In the genomic region with DNA sequence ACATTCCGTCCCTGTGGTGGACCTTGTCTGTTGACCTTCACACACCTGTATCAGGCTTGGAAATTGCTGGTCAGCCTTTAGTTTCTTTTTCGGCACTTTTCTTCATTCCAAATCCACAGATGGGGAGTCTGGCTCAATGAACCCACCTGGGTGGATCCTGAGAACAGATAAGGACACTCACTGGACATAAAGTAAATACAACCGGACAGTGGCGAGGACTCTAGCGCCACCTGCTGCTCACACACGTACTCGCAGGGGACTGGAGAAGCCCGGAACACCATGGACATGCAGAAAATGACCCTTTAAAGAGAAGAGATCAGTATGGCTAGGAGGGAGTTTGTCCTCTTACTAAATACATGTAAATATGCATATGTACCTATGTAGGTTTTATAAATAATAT, we compare ENCODE assay signal across 8 mouse cellular contexts.
DNase-seq lines count a peak whose midpoint lies in the region; ATAC-seq and TF ChIP-seq lines count a peak whose summit lies in the region.

No protein-coding gene starts in this region.

- 21% methylated on average over 8 of the region's 8 CpGs for WGBS in heart, embryonic 11.5 days (ENCODE audit: insufficient replicate concordance)
- WGBS in midbrain, embryonic 16.5 days, result 20% methylated on average over 8 of the region's 8 CpGs

- DNase-seq in heart, adult 8-10 months (ENCODE audit: low spot score), result peak; percentile 70
- no peak for DNase-seq in Patski (ENCODE audit: low read depth, low spot score)
- peak; percentile 90 for DNase-seq in cerebellum, postnatal 14 days
- peak; percentile 78 to 87 for DNase-seq in heart, postnatal 14 days
- DNase-seq in left cerebral cortex, adult 2 months (ENCODE audit: extremely low spot score in 1 of 2, low spot score in 2 of 2), result peak; percentile 61 to 82
- DNase-seq in splenic B cell, adult 2 months (ENCODE audit: low read depth, low spot score), result peak; percentile 61

- no peak overlapping the region for H3K9ac ChIP-seq in heart, embryonic 11.5 days (ENCODE audit: low read depth, low read length)
- H3K9ac ChIP-seq in midbrain, embryonic 16.5 days (ENCODE audit: low read depth, low read length), result no peak overlapping the region

- H3K27me3 ChIP-seq in heart, embryonic 11.5 days (ENCODE audit: control insufficient read depth, insufficient read depth, low read length), result no peaks in the 10 kb centered on the region
- H3K27me3 ChIP-seq in Patski, result no peaks in the 10 kb centered on the region
- no peaks in the 10 kb centered on the region; the same call in 1 of the 2 replicates for H3K27me3 ChIP-seq in midbrain, embryonic 16.5 days (ENCODE audit: control insufficient read depth, insufficient read depth, low read depth, low read length)
- no peaks in the 10 kb centered on the region for H3K27me3 ChIP-seq in splenic B cell, adult 2 months (ENCODE audit: control insufficient read depth, insufficient read depth, low read length, poor library complexity, severe bottlenecking)

- ATAC-seq in heart, embryonic 11.5 days (replicated peaks; ENCODE audit: insufficient number of reproducible peaks, low FRiP score, low TSS enrichment), result no peak
- no peak for ATAC-seq in Patski
- ATAC-seq in midbrain, embryonic 16.5 days, result peak; percentile 19; the same call in 1 of the 2 replicates

- no peak overlapping the region for H3K27ac ChIP-seq in heart, embryonic 11.5 days (ENCODE audit: low read depth, low read length)
- no peak overlapping the region for H3K27ac ChIP-seq in left cerebral cortex, adult 2 months
- H3K27ac ChIP-seq in midbrain, embryonic 16.5 days (ENCODE audit: low read length), result no peak overlapping the region

- H3K4me1 ChIP-seq in heart, embryonic 11.5 days (ENCODE audit: control insufficient read depth, insufficient read depth, low read length), result 0 out of 2 replicates have a peak, but pooled peaks cover 5% of the 10 kb centered on the region
- H3K4me1 ChIP-seq in midbrain, embryonic 16.5 days (ENCODE audit: control insufficient read depth, insufficient read depth, low read length), result no peaks in the 10 kb centered on the region

- POLR2A ChIA-PET in Patski (lab: Charles Lee), result no interaction called here

- peak; percentile 88 for TF ChIP-seq CTCF in Patski (IDR thresholded peaks at IDR 0.05)
- TF ChIP-seq CTCF in left cerebral cortex, adult 2 months (IDR thresholded peaks at IDR 0.05), result peak; percentile 98

- H3K36me3 ChIP-seq in heart, embryonic 11.5 days (ENCODE audit: control insufficient read depth, insufficient read depth, low read length), result no peaks in the 10 kb centered on the region
- no peaks in the 10 kb centered on the region for H3K36me3 ChIP-seq in midbrain, embryonic 16.5 days (ENCODE audit: control insufficient read depth, insufficient read depth, low read length)
- H3K36me3 ChIP-seq in splenic B cell, adult 2 months (ENCODE audit: control insufficient read depth, insufficient read depth, low read length, poor library complexity, severe bottlenecking), result no peaks in the 10 kb centered on the region

- H3K4me3 ChIP-seq in heart, embryonic 11.5 days (ENCODE audit: low read depth, low read length), result no peak overlapping the region
- no peak overlapping the region for H3K4me3 ChIP-seq in left cerebral cortex, adult 2 months
- no peak overlapping the region for H3K4me3 ChIP-seq in midbrain, embryonic 16.5 days (ENCODE audit: low read depth, low read length)

- in situ Hi-C loops in Patski (cut with MboI; ENCODE audit: low pct_unique_long_range_greater_than_20kb), result loop anchor here (5.0 to 10.0 kb wide), 4 partner anchors 109 to 439 kb away; no protein-coding TSS in a partner anchor

- H3K9me3 ChIP-seq in heart, embryonic 11.5 days (replicated peaks; ENCODE audit: control insufficient read depth, low read length), result no peaks in the 10 kb centered on the region
- no peaks in the 10 kb centered on the region for H3K9me3 ChIP-seq in midbrain, embryonic 16.5 days (replicated peaks; ENCODE audit: control insufficient read depth, low read length, poor library complexity, severe bottlenecking)

- CTCF ChIA-PET in Patski (lab: Charles Lee), result no interaction called here

- no peak overlapping the region for H3K4me2 ChIP-seq in heart, embryonic 11.5 days
- H3K4me2 ChIP-seq in midbrain, embryonic 16.5 days (ENCODE audit: low read length), result no peak overlapping the region

- intact Hi-C loops in heart, postnatal 14 days (cut with DNase I), result loop anchor here (1.0 to 5.0 kb wide), 4 partner anchors 99 to 438 kb away; a partner anchor contains a TSS
- intact Hi-C loops in left cerebral cortex, adult 2 months (cut with DNase I), result loop anchor here (1.0 to 10.0 kb wide), 4 partner anchors 114 to 445 kb away; no protein-coding TSS in a partner anchor
